In genomic region chr19:19783507-19783906, GRCm38 (mm10) we compare ENCODE assay signal across 11 mouse cellular contexts.
DNase-seq lines count a peak whose midpoint lies in the region; ATAC-seq lines count a peak whose summit lies in the region.
"Had no signal": no experiment of that assay in that cellular context is flagged by ENCODE, and none has a peak within 500 bp of the region (broad histone marks: within the 10 kb centered on the region; RNA-seq: fewer than 3 reads in every experiment).

No protein-coding gene starts in this region.

- no peaks in the 10 kb centered on the region for H3K9me3 ChIP-seq in kidney, embryonic 16.5 days (ENCODE audit: low read length)
- H3K9me3 ChIP-seq: limb, embryonic 15.5 days; neural tube, embryonic 12.5 days; stomach, embryonic 15.5 days had no signal

- peak; percentile 19; the same call in 1 of the 2 replicates for ATAC-seq in kidney, embryonic 16.5 days (ENCODE audit: low FRiP score, low TSS enrichment)

- no peak overlapping the region for H3K27ac ChIP-seq in kidney, embryonic 16.5 days (ENCODE audit: low read length)
- H3K27ac ChIP-seq: limb, embryonic 15.5 days; neural tube, embryonic 12.5 days; stomach, embryonic 15.5 days had no signal

- intact Hi-C loops in left cerebral cortex, postnatal 4 days (cut with DNase I): no loop called here
- intact Hi-C loops in left cerebral cortex, postnatal 36 days (cut with DNase I): no loop called here

- no peak overlapping the region for H3K4me3 ChIP-seq in kidney, embryonic 16.5 days (ENCODE audit: low read length)
- H3K4me3 ChIP-seq: limb, embryonic 15.5 days; neural tube, embryonic 12.5 days; stomach, embryonic 15.5 days had no signal

- H3K4me2 ChIP-seq in kidney, embryonic 16.5 days (replicated peaks; ENCODE audit: low read depth, low read length): no peak overlapping the region
- H3K4me2 ChIP-seq: limb, embryonic 15.5 days; neural tube, embryonic 12.5 days; stomach, embryonic 15.5 days had no signal

- H3K36me3 ChIP-seq in kidney, embryonic 16.5 days (ENCODE audit: insufficient read depth, low read length): no peaks in the 10 kb centered on the region
- H3K36me3 ChIP-seq: limb, embryonic 15.5 days; neural tube, embryonic 12.5 days; stomach, embryonic 15.5 days had no signal

- peak; percentile 0 for DNase-seq in left cerebral cortex, postnatal 4 days
- no peak for DNase-seq in left cerebral cortex, postnatal 36 days (ENCODE audit: low spot score in 2 of 2)
- peak; percentile 9 for DNase-seq in gastrocnemius, postnatal 25 days
- peak; percentile 59 for DNase-seq in testis, postnatal 10 days (ENCODE audit: low spot score)
- no peak for DNase-seq in cerebellum, postnatal 25 days
- DNase-seq in spleen, adult 12 weeks (ENCODE audit: low spot score): no peak
- DNase-seq in cerebellum, adult 9-10 months: no peak

- no peaks in the 10 kb centered on the region for H3K27me3 ChIP-seq in kidney, embryonic 16.5 days (ENCODE audit: insufficient read depth, low read length)
- H3K27me3 ChIP-seq: limb, embryonic 15.5 days; neural tube, embryonic 12.5 days; stomach, embryonic 15.5 days had no signal

- H3K9ac ChIP-seq in kidney, embryonic 16.5 days (replicated peaks; ENCODE audit: low read length): no peak overlapping the region
- H3K9ac ChIP-seq: limb, embryonic 15.5 days; neural tube, embryonic 12.5 days; stomach, embryonic 15.5 days had no signal

- no peaks in the 10 kb centered on the region for H3K4me1 ChIP-seq in kidney, embryonic 16.5 days (ENCODE audit: insufficient read depth, low read length)
- H3K4me1 ChIP-seq: limb, embryonic 15.5 days; neural tube, embryonic 12.5 days; stomach, embryonic 15.5 days had no signal

Comparison
In these comparisons a context has a peak if more than half of its experiments do, and no peak if none do; other contexts are left out.
1. DNase-seq: peak in left cerebral cortex, postnatal 4 days (single experiment), gastrocnemius, postnatal 25 days (single experiment) and testis, postnatal 10 days (single experiment); none in left cerebral cortex, postnatal 36 days (0 of 2), cerebellum, postnatal 25 days (0 of 2), spleen, adult 12 weeks (single experiment) and cerebellum, adult 9-10 months (single experiment).